Mouse (Mus musculus): Measurements from ENCODE around the gene Gm49320.
"Not testable (repeated sequence)": the region's sequence is repeated elsewhere in the genome, so short reads cannot be mapped to it uniquely, and the experiment has no call there.

Gene Gm49320

GRCm38 (mm10) chr8:4226739-4227347, 11.8 kb upstream of the Gm49320 start, which contains the start of gene Lrrc8e:
TSS of gene Lrrc8e (plus strand) at chr8:4226827.
- DNase-seq (ENCODE audit: low read depth), result no peak

GRCm38 (mm10) chr8:4227919-4228318, 10.7 kb upstream of the Gm49320 start:
- DNase-seq (ENCODE audit: low read depth), result no peak

GRCm38 (mm10) chr8:4229784-4230183, 8.9 kb upstream of the Gm49320 start:
- DNase-seq (ENCODE audit: low read depth), result no peak

GRCm38 (mm10) chr8:4230612-4231351, 7.9 kb upstream of the Gm49320 start:
- no peak for DNase-seq (ENCODE audit: low read depth)

- DNase-seq (ENCODE audit: low read depth), result no peak
Observed at GRCm38 (mm10) chr8:4237814-4238433, 741 bp upstream of the Gm49320 start.

GRCm38 (mm10) chr8:4239193-4239890, 677 bp downstream of the Gm49320 start:
- DNase-seq (ENCODE audit: low read depth), result no peak

- no peak for DNase-seq (ENCODE audit: low read depth)
Observed at GRCm38 (mm10) chr8:4245061-4245460, 6.4 kb downstream of the Gm49320 start.

- no peak for DNase-seq (ENCODE audit: low read depth)
Observed at GRCm38 (mm10) chr8:4245737-4246136, 7.1 kb downstream of the Gm49320 start.

- DNase-seq (ENCODE audit: low read depth), result no peak
Observed at GRCm38 (mm10) chr8:4247241-4247640, 8.6 kb downstream of the Gm49320 start.

- DNase-seq (ENCODE audit: low read depth), result no peak
Observed at GRCm38 (mm10) chr8:4247951-4248540, 9.4 kb downstream of the Gm49320 start, which contains the start of gene Tgfbr3l. TSS of gene Tgfbr3l (plus strand) at chr8:4248214.

GRCm38 (mm10) chr8:4249213-4249612, 10.5 kb downstream of the Gm49320 start:
- no peak for DNase-seq (ENCODE audit: low read depth)

GRCm38 (mm10) chr8:4250306-4250970, 11.8 kb downstream of the Gm49320 start:
- DNase-seq (ENCODE audit: low read depth), result peak; percentile 81

GRCm38 (mm10) chr8:4252116-4252760, 13.6 kb downstream of the Gm49320 start:
- DNase-seq (ENCODE audit: low read depth), result no peak

- DNase-seq (ENCODE audit: low read depth), result peak; percentile 95
Observed at GRCm38 (mm10) chr8:4252934-4253841, 14.5 kb downstream of the Gm49320 start, which contains the start of gene Snapc2. TSS of gene Snapc2 (plus strand) at chr8:4253080.

- no peak for DNase-seq (ENCODE audit: low read depth)
Observed at GRCm38 (mm10) chr8:4254001-4254400, 15.3 kb downstream of the Gm49320 start.

- not testable (repeated sequence) for DNase-seq (ENCODE audit: low read depth)
Observed at GRCm38 (mm10) chr8:4255471-4255870, 16.8 kb downstream of the Gm49320 start.

GRCm38 (mm10) chr8:4256911-4257310, 18.2 kb downstream of the Gm49320 start:
- no peak for DNase-seq (ENCODE audit: low read depth)

- DNase-seq (ENCODE audit: low read depth), result no peak
Observed at GRCm38 (mm10) chr8:4257350-4257749, 18.7 kb downstream of the Gm49320 start.

- peak; percentile 59 for DNase-seq (ENCODE audit: low read depth)
Observed at GRCm38 (mm10) chr8:4258233-4258632, 19.6 kb downstream of the Gm49320 start.

GRCm38 (mm10) chr8:4258678-4259077, 20.0 kb downstream of the Gm49320 start:
- no peak for DNase-seq (ENCODE audit: low read depth)
